Mouse (Mus musculus): Measurements from ENCODE around the gene Cntn4.

- TF ChIP-seq CTCF (conservative IDR thresholded peaks at IDR 0.05; ENCODE audit: low read length) (no peak), NANOG (IDR thresholded peaks at IDR 0.05; ENCODE audit: borderline replicate concordance, low read length) (no peak), POU5F1 (IDR thresholded peaks at IDR 0.05; ENCODE audit: borderline replicate concordance, low read length) (no peak)
Measured at GRCm38 (mm10) chr6:106621188-106621749, 943.8 kb downstream of the Cntn4 start.
